Mouse (Mus musculus) stomach, postnatal 0 days (tissue): ENCODE measurements around the gene Plekhg5. TPM values are rescaled to one million over a fixed set of nuclear protein-coding genes. Genes with fewer than 3 reads are reported as not detected.

Experiments
- ATAC-seq: fragments of 200-750 bp; cut with Nextera tagmentation; 2 replicates; pipeline ENCODE4 v1.8.0; 2017; ENCODE audit not compliant: low FRiP score, low TSS enrichment
- DNase-seq: peaks from one replicate; pipeline ENCODE4 v3.0.0-alpha.2; 2016; ENCODE audit warnings: low spot score
- H3K27ac ChIP-seq: fragments of 300-500 bp; sonication (generic); replicated peaks from 2 replicates; pipeline ENCODE4 v1.5.1; 2014; ENCODE audit warnings: mild to moderate bottlenecking, control low read depth
- H3K27me3 ChIP-seq: fragments of 300-500 bp; sonication (generic); 2 replicates; pipeline ENCODE4 v1.6.1; 2014; ENCODE audit warnings: low read length; ENCODE audit not compliant: control insufficient read depth, insufficient read depth
- H3K36me3 ChIP-seq: fragments of 300-500 bp; sonication (generic); 2 replicates; pipeline ENCODE4 v1.6.1; 2014; ENCODE audit warnings: low read length, mixed read lengths; ENCODE audit not compliant: control insufficient read depth, insufficient read depth
- H3K4me1 ChIP-seq: fragments of 300-500 bp; sonication (generic); replicated peaks from 2 replicates; pipeline ENCODE4 v1.6.1; 2014; ENCODE audit warnings: antibody characterized with exemption; ENCODE audit not compliant: control insufficient read depth, insufficient read depth
- H3K4me2 ChIP-seq: fragments of 300-500 bp; sonication (generic); replicated peaks from 2 replicates; pipeline ENCODE4 v1.6.1; 2014; ENCODE audit warnings: low read depth, mild to moderate bottlenecking, control low read depth, moderate library complexity
- H3K4me3 ChIP-seq: fragments of 300-500 bp; sonication (generic); 2 replicates; pipeline ENCODE4 v1.5.1; 2014; ENCODE audit warnings: low read depth, low read length, control low read depth
- H3K9ac ChIP-seq: fragments of 300-500 bp; sonication (generic); 2 replicates; pipeline ENCODE4 v1.6.1; 2014; ENCODE audit warnings: mild to moderate bottlenecking, low read length, control low read depth, mixed read lengths
- H3K9me3 ChIP-seq: fragments of 300-500 bp; sonication (generic); 2 replicates; pipeline ENCODE4 v1.6.1; 2016; ENCODE audit warnings: low read length; ENCODE audit not compliant: control insufficient read depth
- CTCF ChIP-seq: IDR thresholded peaks from 2 replicates; pipeline ENCODE4 v1.5.1; 2016; ENCODE audit warnings: antibody characterized with exemption, low read depth, mild to moderate bottlenecking, moderate library complexity
- EP300 ChIP-seq: optimal IDR thresholded peaks from 2 replicates; pipeline ENCODE3; 2016; ENCODE audit warnings: antibody characterized with exemption
- WGBS: fragments of 180-500 bp; shearing (Covaris S2); extraction: QIAGEN DNeasy Blood & Tissue Kit; methylation state at CpG from one replicate; pipeline ENCODE4 v1.1.7; 2014; 5-methylcytosine and 5-hydroxymethylcytosine counted together
- polyA plus RNA-seq: library from polyadenylated mRNA; unstranded; fragments of >200 nt; fragmentation: Nextera tagmentation; extraction: Ambion mirVana; gene quantifications from 2 replicates; pipeline ENCODE4 v1.2.1, GENCODE M21; 2015

Plekhg5 gene
- polyA plus RNA-seq, 1 experiment from 2014 or later = 6.4 TPM

DNA sequence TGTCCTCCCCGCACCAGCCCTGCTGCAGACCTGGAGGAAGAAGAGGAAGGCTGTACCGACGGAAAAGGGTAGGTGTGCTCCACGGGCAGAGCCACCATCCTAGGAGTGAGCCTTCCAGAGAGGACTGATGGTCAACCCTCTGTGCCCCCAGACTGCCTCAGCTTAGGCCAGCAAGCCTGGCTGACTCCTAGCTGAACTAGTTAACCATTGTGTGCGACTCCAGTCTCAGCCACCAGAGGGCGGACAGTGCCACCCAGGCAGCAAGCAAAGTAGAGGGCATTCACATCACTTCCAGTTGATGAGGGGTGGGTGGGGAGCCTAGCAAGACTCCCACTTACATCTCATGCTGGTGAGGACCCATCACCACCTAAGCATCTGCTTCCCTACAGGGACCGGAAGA is 30.7 kb downstream of the Plekhg5 start:
- no peak overlapping the region for H3K4me2 ChIP-seq
- H3K9ac ChIP-seq = no peak overlapping the region
- H3K27ac ChIP-seq = no peak overlapping the region
- no peaks in the 10 kb centered on the region for H3K27me3 ChIP-seq
- peak; percentile 84 for DNase-seq
- no peak for ATAC-seq
- H3K9me3 ChIP-seq = no peaks in the 10 kb centered on the region
- peaks cover 16% of the 10 kb centered on the region; the same call in 1 of the 2 replicates for H3K36me3 ChIP-seq
- TF ChIP-seq CTCF = peak; percentile 91
- no peak for TF ChIP-seq EP300
- 52% methylated on average over 7 of the region's 7 CpGs for WGBS
- no peaks in the 10 kb centered on the region; the same call in 1 of the 2 replicates for H3K4me1 ChIP-seq
- no peak overlapping the region for H3K4me3 ChIP-seq

DNA sequence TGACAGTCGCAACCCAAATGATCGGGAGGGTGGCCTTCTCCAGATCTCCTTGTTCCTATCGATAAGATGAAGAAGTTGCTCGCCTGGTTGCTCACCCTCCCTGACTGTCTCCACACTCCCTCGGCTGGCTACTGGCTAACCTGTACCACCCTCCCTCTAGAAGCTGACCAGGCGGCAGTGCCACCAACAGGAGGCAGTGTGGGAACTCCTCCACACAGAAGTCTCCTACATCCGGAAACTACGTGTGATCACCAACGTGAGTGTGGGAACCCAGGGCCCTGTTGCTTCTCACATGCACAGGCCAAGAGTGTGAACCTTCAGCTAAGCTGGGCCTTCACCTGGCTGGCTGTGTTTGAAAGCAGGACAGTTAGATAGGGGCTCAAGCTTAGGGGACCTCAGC is 34.4 kb downstream of the Plekhg5 start:
- DNase-seq (peak; percentile 59), ATAC-seq (peak; percentile 3; the same call in 1 of the 2 replicates)
- Histone ChIP-seq H3K27me3 (no peaks in the 10 kb centered on the region), H3K4me2 (no peak overlapping the region), H3K27ac (peak overlapping the region; percentile 90; the same call in 1 of the 2 replicates), H3K4me3 (no peak overlapping the region), H3K9me3 (no peaks in the 10 kb centered on the region), H3K36me3 (peaks cover 21% of the 10 kb centered on the region; the same call in 1 of the 2 replicates), H3K4me1 (no peaks in the 10 kb centered on the region), H3K9ac (no peak overlapping the region)
- TF ChIP-seq EP300 (no peak), CTCF (peak; percentile 60)
- WGBS = 66% methylated on average over 9 of the region's 9 CpGs

DNA sequence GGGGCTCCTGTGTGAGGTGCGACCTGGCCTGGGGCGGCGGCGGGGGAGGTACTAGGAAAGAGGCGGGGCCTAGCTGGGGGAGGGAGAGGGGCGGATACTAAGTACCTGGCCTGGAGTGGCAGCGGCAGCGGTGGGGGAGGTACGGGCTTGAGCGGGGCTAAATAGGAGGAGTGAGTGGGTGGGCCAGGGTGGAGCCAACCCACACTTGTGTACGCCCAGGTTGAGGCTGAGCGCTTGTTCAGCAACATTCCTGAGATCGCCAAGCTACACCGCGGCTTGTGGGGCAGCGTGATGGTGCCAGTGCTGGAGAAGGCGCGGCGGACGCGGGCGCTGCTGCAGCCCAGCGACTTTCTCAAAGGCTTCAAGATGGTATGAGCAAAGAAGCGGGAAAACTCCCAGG is 35.2 kb downstream of the Plekhg5 start:
- H3K27me3 ChIP-seq = no peaks in the 10 kb centered on the region
- WGBS = 16% methylated on average over 23 of the region's 24 CpGs
- H3K9me3 ChIP-seq = no peaks in the 10 kb centered on the region
- ATAC-seq (peak; percentile 87), DNase-seq (peak; percentile 94)
- no peak for TF ChIP-seq CTCF
- TF ChIP-seq EP300 = no peak
- peak overlapping the region; percentile 36 for H3K4me3 ChIP-seq
- H3K9ac ChIP-seq = peak overlapping the region; percentile 41; the same call in 1 of the 2 replicates
- peak overlapping the region; percentile 90 for H3K27ac ChIP-seq
- peak overlapping the region; percentile 69 for H3K4me2 ChIP-seq
- H3K36me3 ChIP-seq = peaks cover 15% of the 10 kb centered on the region
- no peaks in the 10 kb centered on the region for H3K4me1 ChIP-seq

DNA sequence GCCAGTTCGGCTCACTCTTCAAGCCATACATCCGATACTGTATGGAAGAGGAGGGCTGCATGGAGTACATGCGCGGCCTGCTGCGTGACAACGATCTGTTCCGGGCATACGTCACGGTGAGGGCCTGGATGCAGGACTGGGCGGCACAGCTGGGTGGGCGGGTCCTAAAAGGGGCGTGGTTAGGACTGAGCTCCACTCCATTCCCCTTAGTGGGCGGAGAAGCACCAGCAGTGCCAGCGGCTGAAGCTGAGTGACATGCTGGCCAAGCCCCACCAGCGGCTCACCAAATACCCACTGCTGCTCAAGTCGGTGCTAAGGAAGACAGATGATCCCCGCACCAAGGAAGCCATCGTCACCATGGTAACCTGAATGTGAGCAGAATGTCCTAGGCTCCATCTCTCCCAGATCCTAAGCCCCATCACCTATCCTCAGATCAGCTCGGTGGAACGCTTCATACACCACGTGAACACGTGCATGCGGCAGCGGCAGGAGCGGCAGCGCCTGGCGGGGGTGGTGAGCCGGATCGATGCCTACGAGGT is 35.7 kb downstream of the Plekhg5 start:
- H3K9ac ChIP-seq = peak overlapping the region; percentile 41
- H3K36me3 ChIP-seq = peaks cover 13% of the 10 kb centered on the region
- peak overlapping the region; percentile 36 for H3K4me3 ChIP-seq
- ATAC-seq = peak; percentile 92
- DNase-seq = peak; percentile 96
- H3K9me3 ChIP-seq = no peaks in the 10 kb centered on the region
- TF ChIP-seq CTCF (no peak), EP300 (no peak)
- H3K4me2 ChIP-seq = peak overlapping the region; percentile 69
- 25% methylated on average over 30 of the region's 30 CpGs for WGBS
- H3K4me1 ChIP-seq = no peaks in the 10 kb centered on the region
- H3K27me3 ChIP-seq = no peaks in the 10 kb centered on the region
- peak overlapping the region; percentile 90 for H3K27ac ChIP-seq

DNA sequence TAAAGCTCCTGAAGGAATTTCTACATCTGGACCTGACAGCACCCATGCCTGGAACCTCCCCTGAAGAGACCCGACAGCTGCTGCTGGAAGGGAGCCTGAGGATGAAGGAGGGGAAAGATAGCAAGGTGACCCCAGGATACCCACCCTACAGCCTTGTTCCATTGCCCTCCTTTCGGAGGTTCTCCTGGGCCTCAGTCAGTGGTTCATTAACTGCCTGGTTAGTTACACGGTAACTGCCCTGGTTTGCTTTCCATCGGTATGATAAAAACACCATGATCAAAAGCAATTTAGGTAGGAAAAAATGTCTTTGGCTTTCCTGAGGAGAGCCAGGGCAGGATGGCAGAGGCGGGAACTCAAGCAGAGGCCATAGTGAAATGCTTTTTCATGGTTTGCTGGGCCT is 36.4 kb downstream of the Plekhg5 start:
- no peak overlapping the region for H3K27ac ChIP-seq

DNA sequence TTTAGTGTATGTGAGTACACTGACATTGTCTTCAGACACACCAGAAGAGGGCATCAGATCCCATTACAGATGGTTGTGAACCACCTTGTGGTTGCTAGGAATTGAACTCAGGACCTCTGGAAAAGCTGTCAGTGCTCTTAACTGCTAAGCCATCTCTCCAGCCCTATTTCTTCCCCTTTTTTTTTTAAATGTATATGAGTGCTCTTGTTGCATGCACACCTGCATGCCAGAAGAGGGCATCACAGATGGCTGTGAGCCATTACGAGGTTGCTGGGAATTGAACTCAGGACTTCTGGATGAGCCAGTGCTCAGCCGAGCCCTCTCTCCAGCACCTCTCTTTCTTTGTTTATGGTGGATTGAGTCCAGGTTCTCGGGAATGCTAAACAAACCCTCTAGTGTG is 37.2 kb downstream of the Plekhg5 start:
- peaks cover 14% of the 10 kb centered on the region for H3K36me3 ChIP-seq

More for the DNA sequence above, 36.4 kb downstream of the Plekhg5 start:
- Histone ChIP-seq H3K4me1 (no peaks in the 10 kb centered on the region), H3K4me2 (no peak overlapping the region; the same call in 1 of the 2 replicates), H3K36me3 (peaks cover 12% of the 10 kb centered on the region), H3K9me3 (no peaks in the 10 kb centered on the region), H3K4me3 (no peak overlapping the region), H3K27me3 (no peaks in the 10 kb centered on the region), H3K9ac (no peak overlapping the region)
- ATAC-seq (no peak), DNase-seq (no peak)
- no peak for TF ChIP-seq EP300
- 94% methylated on average over 5 of the region's 5 CpGs for WGBS

More for the DNA sequence above, 37.2 kb downstream of the Plekhg5 start:
- no peak overlapping the region for H3K27ac ChIP-seq
- no peak for DNase-seq
- no peaks in the 10 kb centered on the region for H3K4me1 ChIP-seq
- H3K27me3 ChIP-seq = no peaks in the 10 kb centered on the region
- TF ChIP-seq CTCF = peak; percentile 30
- no peak for TF ChIP-seq EP300
- H3K9ac ChIP-seq = no peak overlapping the region
- no peak overlapping the region for H3K4me3 ChIP-seq
- H3K4me2 ChIP-seq = no peak overlapping the region
- WGBS = 66% methylated on average over 3 of the region's 3 CpGs
- no peaks in the 10 kb centered on the region for H3K9me3 ChIP-seq
- no peak for ATAC-seq
